Mouse (Mus musculus): ENCODE data around the gene Nudt6.

- no peak for TF ChIP-seq HCFC1 (IDR thresholded peaks at IDR 0.05; ENCODE audit: borderline replicate concordance, insufficient read depth, low read length)
- no peak for TF ChIP-seq ZNF384 (IDR thresholded peaks at IDR 0.05; ENCODE audit: low read depth, low read length)
Observed at GRCm38 (mm10) chr3:37426069-37426468, 6.1 kb upstream of the Nudt6 start.
